Mouse (Mus musculus) monocyte, adult 59 days (primary cell): ENCODE data around the gene Agps. TPM values are rescaled to one million over a fixed set of nuclear protein-coding genes. Genes with fewer than 3 reads are reported as not detected.

Experiments used
- total RNA-seq, 2 experiments: library from RNA; stranded (reverse); gene quantifications; one replicate each; pipeline ENCODE4 v1.2.4; 2023

Agps gene
- 10 to 100 TPM; 68.2 to 70.4 TPM for total RNA-seq

GRCm38 (mm10) chr2:75831881-75832633, at the start of gene Agps:
Agps (plus strand) TSS chr2:75832177.

GRCm38 (mm10) chr2:75938117-75939063, 106.4 kb downstream of the Agps start, which contains the start of gene Ttc30b:
Ttc30b (minus strand) TSS chr2:75938585.

GRCm38 (mm10) chr2:75977752-75978368, 145.9 kb downstream of the Agps start, which contains the start of gene Ttc30a2:
Ttc30a2 (minus strand) TSS chr2:75978170.

Other genes with a start within 250 kb of the Agps start
- 100 to 1,000 TPM; 463 to 488 TPM for gene Hnrnpa3, start 172.9 kb upstream of the Agps start, total RNA-seq
- 100 to 1,000 TPM; 266 to 284 TPM for gene Nfe2l2, start 127.5 kb upstream of the Agps start, total RNA-seq
- gene Ttc30b, start 106.4 kb downstream of the Agps start, total RNA-seq = 1 to 10 TPM; 2.0 to 2.1 TPM
- gene Ttc30a2, start 146.0 kb downstream of the Agps start, total RNA-seq = under 1 TPM in 1 of 2 experiments, not detected in 1; 0.37 TPM
- gene Ttc30a1, start 149.8 kb downstream of the Agps start, total RNA-seq = under 1 TPM; 0.91 to 1.00 TPM